Mouse (Mus musculus) G1E (cell line): ENCODE results near the gene Cdkn2c.

Experiments
- CTCF ChIP-seq: IDR thresholded peaks from 2 replicates; pipeline ENCODE4 v1.5.1; 2012; ENCODE audit warnings: low read depth, low read length, inconsistent platforms, mixed read lengths
- GATA1 ChIP-seq: IDR thresholded peaks from 2 replicates; pipeline ENCODE4 v1.6.1; 2012; ENCODE audit warnings: borderline replicate concordance, low read length, inconsistent platforms, mixed read lengths
- GATA2 ChIP-seq: IDR thresholded peaks from 2 replicates; pipeline ENCODE4 v1.6.1; 2012; ENCODE audit warnings: low read depth, low read length, inconsistent platforms, borderline replicate concordance
- POLR2AphosphoS5 ChIP-seq: IDR thresholded peaks from 2 replicates; pipeline ENCODE4 v1.6.1; 2012; ENCODE audit warnings: low read depth, low read length, inconsistent platforms; ENCODE audit not compliant: insufficient replicate concordance
- TAL1 ChIP-seq: conservative IDR thresholded peaks from 2 replicates; pipeline ENCODE4 v1.6.1; 2012; ENCODE audit warnings: low read depth, low read length, inconsistent platforms, mixed read lengths

- TF ChIP-seq CTCF (no peak), TAL1 (no peak), GATA1 (no peak), POLR2AphosphoS5 (no peak), GATA2 (no peak)
These were observed 2.9 kb downstream of the Cdkn2c start for GRCm38 (mm10) chr4:109664091-109664490.
